Mouse (Mus musculus) kidney, adult 2 months (tissue): ENCODE measurements around the gene Hist1h2ap.

ENCODE experiments used
- CTCF ChIP-seq: fragments of 200-500 bp; conservative IDR thresholded peaks from 2 replicates; pipeline ENCODE4 v1.5.1; 2011; ENCODE audit warnings: low read depth, mild to moderate bottlenecking, control low read depth, low read length, moderate library complexity, mixed read lengths; ENCODE audit not compliant: insufficient read depth, insufficient read length
- POLR2A ChIP-seq: fragments of 200-500 bp; IDR thresholded peaks from one replicate; pipeline ENCODE4 v1.6.1; 2011; ENCODE audit warnings: low read depth, low read length, control low read depth

DNA sequence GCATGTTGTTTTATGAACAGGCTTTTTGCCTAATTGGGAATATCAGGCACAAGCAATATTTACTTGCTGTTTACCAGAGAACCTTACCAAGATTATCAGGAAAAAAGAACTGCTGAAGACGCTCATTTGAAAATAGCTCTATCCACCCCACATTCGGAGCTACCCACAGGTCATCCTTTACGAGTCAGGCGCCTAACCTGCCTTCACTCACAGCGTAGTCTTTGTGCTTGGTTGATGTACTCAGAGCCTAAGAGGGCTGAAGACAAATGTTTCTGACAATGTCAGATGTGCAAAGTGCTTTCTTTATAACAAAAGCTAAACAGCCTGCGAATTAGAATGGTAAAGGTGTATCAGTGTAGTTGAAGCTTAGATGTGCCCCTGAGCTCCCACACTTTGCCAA is 49.0 kb downstream of the Hist1h2ap start:
- TF ChIP-seq CTCF (no peak), POLR2A (no peak)
